Mouse (Mus musculus): ENCODE data around the gene Kctd15.

- TF ChIP-seq CTCF (IDR thresholded peaks at IDR 0.05; ENCODE audit: control insufficient read depth, insufficient read depth, insufficient read length): no peak
- TF ChIP-seq MAX (IDR thresholded peaks at IDR 0.05): no peak
- TF ChIP-seq USF1 (IDR thresholded peaks at IDR 0.05; ENCODE audit: low read depth): no peak
Observed at GRCm38 (mm10) chr7:34590711-34591110, 65.8 kb downstream of the Kctd15 start.

Measured in C2C12 (cell line).